ENCODE assay signal across 8 mouse cellular contexts in genomic region chr2:160646845-160647178, GRCm38 (mm10). TPM values are rescaled to one million over a fixed set of nuclear protein-coding genes. Genes with fewer than 3 reads are reported as not detected.
DNase-seq lines count a peak whose midpoint lies in the region; ATAC-seq and TF ChIP-seq lines count a peak whose summit lies in the region.

No protein-coding gene starts in this region.

- TF ChIP-seq POLR2A in lung, adult 2 months (IDR thresholded peaks at IDR 0.05; ENCODE audit: borderline replicate concordance, extremely low read depth, low read depth, low read length), result no peak
- no peak for TF ChIP-seq POLR2A in bone marrow macrophage, adult 2 months (IDR thresholded peaks at IDR 0.05; ENCODE audit: borderline replicate concordance, low read depth, low read length)

- peak overlapping the region; percentile 60 for H3K4me2 ChIP-seq in heart, postnatal 0 days (ENCODE audit: low read depth, low read length)

- no peak for ATAC-seq in heart, postnatal 0 days (ENCODE audit: insufficient read depth, low read depth)

- no peaks in the 10 kb centered on the region for H3K9me3 ChIP-seq in heart, postnatal 0 days (replicated peaks; ENCODE audit: control insufficient read depth, low read length)

- TF ChIP-seq EP300 in heart, postnatal 0 days (IDR thresholded peaks at IDR 0.05; ENCODE audit: low read depth), result no peak

- H3K36me3 ChIP-seq in heart, postnatal 0 days (replicated peaks; ENCODE audit: control insufficient read depth, insufficient read depth, low read length), result no peaks in the 10 kb centered on the region

- no peak for TF ChIP-seq CTCF in lung, adult 2 months (IDR thresholded peaks at IDR 0.05; ENCODE audit: insufficient read depth, low read length)
- no peak for TF ChIP-seq CTCF in bone marrow macrophage, adult 2 months (IDR thresholded peaks at IDR 0.05; ENCODE audit: low read depth, low read length)
- TF ChIP-seq CTCF in heart, postnatal 0 days (IDR thresholded peaks at IDR 0.05; ENCODE audit: low read depth), result no peak

- peak overlapping the region; percentile 67 for H3K4me3 ChIP-seq in lung, adult 2 months (replicated peaks; ENCODE audit: extremely low read depth, low read depth, low read length)
- peak overlapping the region; percentile 75 for H3K4me3 ChIP-seq in bone marrow macrophage, adult 2 months (ENCODE audit: insufficient read depth, low read length)
- peak overlapping the region; percentile 99 for H3K4me3 ChIP-seq in heart, postnatal 0 days (ENCODE audit: low read depth, low read length)

- H3K9ac ChIP-seq in heart, postnatal 0 days (replicated peaks; ENCODE audit: low read depth, low read length), result peak overlapping the region; percentile 99

- H3K27ac ChIP-seq in bone marrow macrophage, adult 2 months (ENCODE audit: insufficient read depth, low read depth, low read length), result peak overlapping the region; percentile 82
- peak overlapping the region; percentile 100 for H3K27ac ChIP-seq in heart, postnatal 0 days (ENCODE audit: low read depth)

- H3K4me1 ChIP-seq in lung, adult 2 months (ENCODE audit: control insufficient read depth, insufficient read depth, low read length), result peaks cover 7% of the 10 kb centered on the region
- peaks cover 11% of the 10 kb centered on the region for H3K4me1 ChIP-seq in bone marrow macrophage, adult 2 months (ENCODE audit: control insufficient read depth, insufficient read depth, low read length)
- H3K4me1 ChIP-seq in heart, postnatal 0 days (ENCODE audit: control insufficient read depth, insufficient read depth), result peaks cover 19% of the 10 kb centered on the region

- no peak for DNase-seq in lung, adult 2 months
- no peak for DNase-seq in lung, postnatal 10 days
- DNase-seq in heart, postnatal 0 days (ENCODE audit: low spot score), result peak; percentile 75
- peak; percentile 53 for DNase-seq in mesoderm, embryonic 11.5 days (ENCODE audit: low read depth, low spot score)
- DNase-seq in left cerebral cortex, postnatal 10 days (ENCODE audit: extremely low spot score in 1 of 2, low spot score in 2 of 2), result no peak
- no peak for DNase-seq in thymus, postnatal 4 days
- no peak for DNase-seq in frontal cortex, postnatal 10 days (ENCODE audit: low spot score in 2 of 2)

- WGBS in lung, adult 2 months, result under 1% methylated on average over 17 of the region's 17 CpGs
- WGBS in heart, postnatal 0 days, result 0% methylated on average over 17 of the region's 17 CpGs

- intact Hi-C loops in left cerebral cortex, postnatal 10 days (cut with DNase I), result loop anchor here (5.0 kb wide), 1 partner anchor 45 kb away; no protein-coding TSS in a partner anchor

- H3K27me3 ChIP-seq in heart, postnatal 0 days (ENCODE audit: control insufficient read depth, insufficient read depth, low read length), result no peaks in the 10 kb centered on the region

RNA-seq across cellular contexts. Expression of gene Top1, which starts 1.1 kb away (rescaled TPM):
- 10.7 and 14.2 TPM in 2 replicates for polyA plus RNA-seq in lung, adult 2 months (2012; rRNA removed)
- 42.9 and 43.3 TPM in 2 replicates for polyA plus RNA-seq in bone marrow macrophage, adult 2 months (2012; ENCODE audit: insufficient read depth, insufficient read length, missing spikeins)
- total RNA-seq in heart, postnatal 0 days (2014; rRNA removed; ENCODE audit: low replicate concordance), result 14.8 and 23.5 TPM in 2 replicates
- polyA plus RNA-seq in heart, postnatal 0 days (2015; fragmentation: Nextera tagmentation; extraction: Ambion mirVana), result 30.7 and 33.2 TPM in 2 replicates
- total RNA-seq in left cerebral cortex, postnatal 10 days (2021), result 10 to 100 TPM; 75.5 to 77.0 TPM

Comparison
In these comparisons a context has a peak if more than half of its experiments do, and no peak if none do; other contexts are left out.
1. DNase-seq: peak in heart, postnatal 0 days (single experiment) and mesoderm, embryonic 11.5 days (single experiment); none in lung, adult 2 months (single experiment), lung, postnatal 10 days (single experiment), left cerebral cortex, postnatal 10 days (0 of 2), thymus, postnatal 4 days (single experiment) and frontal cortex, postnatal 10 days (0 of 2).
2. Peak in every context shown above with its lines, with median percentiles within 50 percentile points of each other: H3K4me3 ChIP-seq.